Mouse (Mus musculus) hindbrain, embryonic 14.5 days (tissue): ENCODE results near the gene Trdmt1. TPM values are rescaled to one million over a fixed set of nuclear protein-coding genes. Genes with fewer than 3 reads are reported as not detected.

Source experiments
- polyA plus RNA-seq: library from polyadenylated mRNA; unstranded; fragments of >200 nt; fragmentation: Nextera tagmentation; extraction: Ambion mirVana; gene quantifications from 2 replicates; pipeline ENCODE4 v1.2.1, GENCODE M21; 2014

The Trdmt1 gene
- polyA plus RNA-seq, 1 experiment from 2014 or later: 11.7 TPM

Other genes starting within 250 kb of the Trdmt1 start
- 0.21 and 0.38 TPM in 2 replicates for gene Cubn, start 52.9 kb downstream of the Trdmt1 start, polyA plus RNA-seq
- 448 TPM in 2 replicates for gene Vim, start 29.3 kb upstream of the Trdmt1 start, polyA plus RNA-seq
- 2.9 and 3.9 TPM in 2 replicates for gene St8sia6, start 249.4 kb upstream of the Trdmt1 start, polyA plus RNA-seq